Mouse (Mus musculus): ENCODE results near the gene Mri1. TPM values are rescaled to one million over a fixed set of nuclear protein-coding genes. Genes with fewer than 3 reads are reported as not detected.

The Mri1 gene
- total RNA-seq, 2 experiments from 2014 or later: 1.8 to 2.3 TPM

GRCm38 (mm10) chr8:84205073-84205472, 52.1 kb downstream of the Mri1 start:
- ATAC-seq (replicated peaks; ENCODE audit: low FRiP score, poor library complexity, severe bottlenecking): no peak

GRCm38 (mm10) chr8:84203975-84204772, 53.0 kb downstream of the Mri1 start:
- no peak for ATAC-seq (replicated peaks; ENCODE audit: low FRiP score, poor library complexity, severe bottlenecking)

GRCm38 (mm10) chr8:84202938-84203917, 53.9 kb downstream of the Mri1 start:
- no peak for ATAC-seq (replicated peaks; ENCODE audit: low FRiP score, poor library complexity, severe bottlenecking)

DNA sequence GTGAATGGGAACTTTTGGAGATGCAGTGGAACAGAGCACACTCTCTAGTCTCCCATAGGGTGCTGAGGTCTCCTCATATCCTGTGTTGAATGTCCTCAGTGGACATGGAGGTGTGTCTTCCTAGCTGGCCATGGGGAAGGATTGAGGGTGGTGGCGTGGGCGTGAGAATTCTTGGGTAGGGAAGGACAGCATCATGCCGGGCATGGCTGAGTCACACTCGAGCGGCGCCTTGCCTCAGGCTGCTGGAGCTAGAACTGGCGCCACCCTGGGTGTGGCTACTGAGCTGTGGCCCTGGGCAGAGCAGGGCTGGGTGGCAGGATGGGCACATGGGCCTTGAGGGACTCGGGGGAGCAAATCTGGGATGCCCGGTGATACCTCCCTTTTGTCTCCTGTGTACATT, 54.7 kb downstream of the Mri1 start:
- 0 out of 2 replicates have a peak, but pooled peaks have one; percentile 45 for ATAC-seq (replicated peaks; ENCODE audit: low FRiP score, poor library complexity, severe bottlenecking)

DNA sequence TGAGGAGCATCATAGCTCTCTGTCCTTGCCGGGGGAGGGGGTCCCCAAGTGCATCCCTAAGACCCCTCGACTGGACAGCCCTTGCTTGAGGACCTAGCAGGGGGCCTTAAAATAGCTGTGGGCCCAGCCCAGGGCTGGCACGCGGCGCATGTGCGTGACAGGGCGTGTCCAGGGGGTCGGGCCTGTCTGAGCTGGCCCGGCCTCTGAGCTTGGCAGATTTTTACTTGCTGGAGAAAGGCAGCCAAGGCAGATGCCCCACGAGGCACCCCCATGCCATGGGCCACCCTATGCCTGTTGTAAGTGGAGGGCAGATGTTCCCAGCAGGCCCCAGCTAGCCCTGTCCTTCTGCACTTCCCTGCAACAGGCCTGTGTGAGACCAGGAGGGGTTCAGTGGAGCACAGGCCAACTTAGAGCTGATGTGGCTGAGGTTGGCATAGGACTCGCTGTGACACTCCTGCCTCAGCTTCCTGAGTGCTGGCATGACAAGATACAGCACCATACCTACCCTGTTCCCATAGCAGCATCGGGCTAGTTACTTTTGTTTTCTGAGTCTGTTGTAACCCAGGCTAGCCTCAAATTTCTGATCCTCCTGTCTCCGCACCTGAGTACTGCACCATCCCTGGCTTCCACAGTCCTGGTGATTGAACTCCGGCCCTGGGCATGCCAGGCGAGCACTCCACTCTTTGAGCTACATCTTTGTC, 55.4 kb downstream of the Mri1 start:
- ATAC-seq (replicated peaks; ENCODE audit: low FRiP score, poor library complexity, severe bottlenecking): no peak

- no peak for ATAC-seq (replicated peaks; ENCODE audit: low FRiP score, poor library complexity, severe bottlenecking)
These were observed 56.2 kb downstream of the Mri1 start for GRCm38 (mm10) chr8:84200652-84201544.

DNA sequence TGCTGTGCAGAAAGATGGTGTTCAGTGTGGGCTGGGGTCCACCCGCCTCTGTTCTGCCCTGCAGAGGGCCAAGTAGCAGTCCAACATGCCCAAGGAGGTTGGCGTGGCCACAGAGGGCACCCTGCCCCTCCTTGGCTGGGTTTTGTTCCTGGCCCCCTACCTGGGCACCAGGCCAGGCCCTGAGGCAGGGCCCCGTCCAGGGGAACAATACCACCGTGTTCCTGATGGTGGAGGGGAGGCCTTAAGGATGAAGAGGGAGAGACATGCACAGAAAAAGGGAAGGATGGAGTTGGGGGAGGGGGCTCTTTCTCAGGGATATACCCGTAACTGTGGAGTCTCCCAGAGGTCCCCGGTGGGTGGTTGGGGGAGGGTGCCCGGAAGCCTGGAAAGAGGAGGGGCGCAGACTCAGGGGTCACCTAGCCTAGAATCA, 57.0 kb downstream of the Mri1 start:
- no peak for ATAC-seq (replicated peaks; ENCODE audit: low FRiP score, poor library complexity, severe bottlenecking)

Other genes starting within 250 kb of the Mri1 start
- gene 2210011C24Rik, start 245.2 kb downstream of the Mri1 start, total RNA-seq (2015; ENCODE audit: low replicate concordance): not detected in 2 replicates
- not detected in 2 replicates for gene 2210011C24Rik, start 245.2 kb downstream of the Mri1 start, total RNA-seq (2017; ENCODE audit: low replicate concordance)
- gene Palm3, start 235.9 kb downstream of the Mri1 start, total RNA-seq (2015; ENCODE audit: low replicate concordance): not detected in 2 replicates
- gene Palm3, start 235.9 kb downstream of the Mri1 start, total RNA-seq (2017; ENCODE audit: low replicate concordance): not detected in 2 replicates
- 0.63 and 0.96 TPM in 2 replicates for gene Il27ra, start 214.7 kb downstream of the Mri1 start, total RNA-seq (2015; ENCODE audit: low replicate concordance)
- 0.17 TPM in 1 of 2 replicates, not detected in the other for gene Il27ra, start 214.7 kb downstream of the Mri1 start, total RNA-seq (2017; ENCODE audit: low replicate concordance)
- gene Rln3, start 212.3 kb downstream of the Mri1 start, total RNA-seq (2015; ENCODE audit: low replicate concordance): not detected in 2 replicates
- not detected in 2 replicates for gene Rln3, start 212.3 kb downstream of the Mri1 start, total RNA-seq (2017; ENCODE audit: low replicate concordance)
- not detected in 2 replicates for gene Gm10643, start 192.2 kb downstream of the Mri1 start, total RNA-seq (2015; ENCODE audit: low replicate concordance)
- gene Gm10643, start 192.2 kb downstream of the Mri1 start, total RNA-seq (2017; ENCODE audit: low replicate concordance): not detected in 2 replicates
- 2.1 and 3.1 TPM in 2 replicates for gene Rfx1, start 190.5 kb downstream of the Mri1 start, total RNA-seq (2015; ENCODE audit: low replicate concordance)
- gene Rfx1, start 190.5 kb downstream of the Mri1 start, total RNA-seq (2017; ENCODE audit: low replicate concordance): 1.4 and 3.5 TPM in 2 replicates
- 0.19 and 4.0 TPM in 2 replicates for gene Dcaf15, start 152.6 kb downstream of the Mri1 start, total RNA-seq (2015; ENCODE audit: low replicate concordance)
- gene Dcaf15, start 152.6 kb downstream of the Mri1 start, total RNA-seq (2017; ENCODE audit: low replicate concordance): 1.9 and 2.9 TPM in 2 replicates
- gene Podnl1, start 131.3 kb downstream of the Mri1 start, total RNA-seq (2015; ENCODE audit: low replicate concordance): not detected in 2 replicates
- gene Podnl1, start 131.3 kb downstream of the Mri1 start, total RNA-seq (2017; ENCODE audit: low replicate concordance): not detected in 2 replicates
- gene Cc2d1a, start 109.4 kb downstream of the Mri1 start, total RNA-seq (2015; ENCODE audit: low replicate concordance): 4.2 and 7.3 TPM in 2 replicates
- gene Cc2d1a, start 109.4 kb downstream of the Mri1 start, total RNA-seq (2017; ENCODE audit: low replicate concordance): 0.60 and 2.5 TPM in 2 replicates
- gene 4930432K21Rik, start 109.3 kb downstream of the Mri1 start, total RNA-seq (2015; ENCODE audit: low replicate concordance): not detected in 2 replicates
- gene 4930432K21Rik, start 109.3 kb downstream of the Mri1 start, total RNA-seq (2017; ENCODE audit: low replicate concordance): 0.43 TPM in 1 of 2 replicates, not detected in the other
- gene Nanos3, start 72.1 kb downstream of the Mri1 start, total RNA-seq (2015; ENCODE audit: low replicate concordance): not detected in 2 replicates
- not detected in 2 replicates for gene Nanos3, start 72.1 kb downstream of the Mri1 start, total RNA-seq (2017; ENCODE audit: low replicate concordance)
- 3.1 and 3.5 TPM in 2 replicates for gene Zswim4, start 20.3 kb downstream of the Mri1 start, total RNA-seq (2015; ENCODE audit: low replicate concordance)
- 6.3 and 7.4 TPM in 2 replicates for gene Zswim4, start 20.3 kb downstream of the Mri1 start, total RNA-seq (2017; ENCODE audit: low replicate concordance)
- gene D8Ertd738e, start 7.6 kb downstream of the Mri1 start, total RNA-seq (2015; ENCODE audit: low replicate concordance): 53.7 and 79.2 TPM in 2 replicates
- gene D8Ertd738e, start 7.6 kb downstream of the Mri1 start, total RNA-seq (2017; ENCODE audit: low replicate concordance): 25.5 and 34.4 TPM in 2 replicates
- 4.0 and 22.1 TPM in 2 replicates for gene Ccdc130, start 13.1 kb upstream of the Mri1 start, total RNA-seq (2015; ENCODE audit: low replicate concordance)
- 3.3 and 3.5 TPM in 2 replicates for gene Ccdc130, start 13.1 kb upstream of the Mri1 start, total RNA-seq (2017; ENCODE audit: low replicate concordance)
- not detected in 2 replicates for gene Cacna1a, start 131.1 kb upstream of the Mri1 start, total RNA-seq (2015; ENCODE audit: low replicate concordance)
- gene Cacna1a, start 131.1 kb upstream of the Mri1 start, total RNA-seq (2017; ENCODE audit: low replicate concordance): 0.28 TPM in 1 of 2 replicates, not detected in the other

All from erythroblast, adult 5-6 weeks (primary cell).